Mouse (Mus musculus) inflammation-experienced regulatory T-cells, adult 16 weeks (primary cell): Measurements from ENCODE around the gene Slc20a1. TPM values are rescaled to one million over a fixed set of nuclear protein-coding genes. Genes with fewer than 3 reads are reported as not detected.

Experiments used
- polyA plus RNA-seq: library from polyadenylated mRNA; unstranded; fragments of 100-300 nt; shearing (Covaris generic); gene quantifications from one replicate; pipeline ENCODE4 v1.2.1, GENCODE M21; 2017

Slc20a1 gene
- polyA plus RNA-seq, result 76.5 TPM

GRCm38 (mm10) chr2:129198436-129199327 is at the start of gene Slc20a1:
Gene Slc20a1 (plus strand): TSS chr2:129198764.

Other genes with a start within 250 kb of the Slc20a1 start
- gene Zc3h6, start 231.4 kb upstream of the Slc20a1 start, polyA plus RNA-seq, result 4.4 TPM
- gene Gm10762, start 231.0 kb upstream of the Slc20a1 start, polyA plus RNA-seq, result 2.5 TPM
- gene Vinac1, start 150.6 kb upstream of the Slc20a1 start, polyA plus RNA-seq, result not detected
- 2.0 TPM for gene Ttl, start 132.8 kb upstream of the Slc20a1 start, polyA plus RNA-seq
- 39.3 TPM for gene Polr1b, start 97.8 kb upstream of the Slc20a1 start, polyA plus RNA-seq
- 25.6 TPM for gene Chchd5, start 69.1 kb upstream of the Slc20a1 start, polyA plus RNA-seq
- 3.9 TPM for gene Ckap2l, start 98.4 kb downstream of the Slc20a1 start, polyA plus RNA-seq
- gene Il1a, start 111.2 kb downstream of the Slc20a1 start, polyA plus RNA-seq, result 0.29 TPM
- 0.29 TPM for gene Il1b, start 172.4 kb downstream of the Slc20a1 start, polyA plus RNA-seq